Mouse (Mus musculus) heart, embryonic 15.5 days (tissue): ENCODE data around the gene Htr5a. TPM values are rescaled to one million over a fixed set of nuclear protein-coding genes. Genes with fewer than 3 reads are reported as not detected.

Source experiments
- ATAC-seq: fragments of 200-750 bp; cut with Nextera tagmentation; replicated peaks from 2 replicates; pipeline ENCODE4 v1.8.0; 2017; ENCODE audit warnings: low read depth, moderate TSS enrichment; ENCODE audit not compliant: insufficient number of reproducible peaks, insufficient read depth, low FRiP score
- H3K27ac ChIP-seq: fragments of 300-500 bp; sonication (generic); 2 replicates; pipeline ENCODE4 v1.5.1; 2015; ENCODE audit warnings: mild to moderate bottlenecking, inconsistent platforms
- H3K27me3 ChIP-seq: fragments of 300-500 bp; sonication (generic); 2 replicates; pipeline ENCODE4 v1.6.1; 2015; ENCODE audit warnings: inconsistent platforms
- H3K36me3 ChIP-seq: fragments of 300-500 bp; sonication (generic); 2 replicates; pipeline ENCODE4 v1.6.1; 2015; ENCODE audit warnings: mild to moderate bottlenecking, inconsistent platforms
- H3K4me1 ChIP-seq: fragments of 300-500 bp; sonication (generic); replicated peaks from 2 replicates; pipeline ENCODE4 v1.6.1; 2015; ENCODE audit warnings: inconsistent platforms
- H3K4me2 ChIP-seq: fragments of 300-500 bp; sonication (generic); 2 replicates; pipeline ENCODE4 v1.6.1; 2015; ENCODE audit warnings: inconsistent platforms, mild to moderate bottlenecking, moderate library complexity
- H3K4me3 ChIP-seq: fragments of 300-500 bp; sonication (generic); 2 replicates; pipeline ENCODE4 v1.5.1; 2015; ENCODE audit warnings: mild to moderate bottlenecking, inconsistent platforms
- H3K9ac ChIP-seq: fragments of 300-500 bp; sonication (generic); 2 replicates; pipeline ENCODE4 v1.6.1; 2015; ENCODE audit warnings: mild to moderate bottlenecking, inconsistent platforms
- H3K9me3 ChIP-seq: fragments of 300-500 bp; sonication (generic); replicated peaks from 2 replicates; pipeline ENCODE4 v1.6.1; 2016; ENCODE audit warnings: inconsistent platforms
- WGBS: fragments of 180-500 bp; shearing (Covaris S2); methylation state at CpG from one replicate; pipeline ENCODE4 v1.1.7; 2015; ENCODE audit warnings: mixed read lengths; 5-methylcytosine and 5-hydroxymethylcytosine counted together
- polyA plus RNA-seq: library from polyadenylated mRNA; unstranded; fragments of >200 nt; fragmentation: Nextera tagmentation; extraction: Ambion mirVana; gene quantifications from 2 replicates; pipeline ENCODE4 v1.2.1, GENCODE M21; 2015

Gene Htr5a
- not detected in 2 replicates for polyA plus RNA-seq

DNA sequence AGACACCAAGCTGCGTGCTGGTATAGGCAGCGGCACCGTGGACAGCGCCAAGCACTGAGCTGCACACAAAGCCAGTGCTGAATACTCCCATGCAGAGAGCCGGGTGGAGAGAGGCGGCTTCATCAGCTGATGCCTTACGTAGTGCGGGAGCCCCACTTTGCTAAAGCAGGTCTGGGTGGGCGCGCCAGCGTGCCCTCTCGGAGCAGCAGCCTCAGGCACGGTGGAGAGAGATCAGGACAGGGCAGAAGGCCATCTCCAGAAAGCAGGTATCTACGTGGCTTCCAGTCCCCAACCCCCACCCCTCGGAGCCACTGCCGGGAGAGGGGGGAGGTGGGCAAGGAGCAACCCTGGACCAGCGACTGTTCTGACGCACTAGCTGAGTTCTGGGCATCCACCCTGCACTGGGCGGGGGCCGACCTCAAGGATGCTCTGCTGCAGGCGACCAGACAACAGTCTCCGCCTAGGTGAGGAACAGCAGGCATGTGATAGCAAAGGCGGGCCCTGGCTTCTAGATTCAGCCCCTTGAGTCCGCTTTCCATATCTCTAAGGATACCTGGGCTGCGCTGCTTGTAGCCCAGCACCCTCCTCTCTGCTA is at the start of gene Htr5a:
Gene Htr5a (plus strand): TSS at position 449 of the 595 bp plus-strand sequence.
- 7% methylated on average over 25 of the region's 25 CpGs for WGBS
- H3K4me3 ChIP-seq: no peak within 1 kb of the TSS
- H3K4me1 ChIP-seq: 0 out of 2 replicates have a peak, but pooled peaks cover 3% of the 10 kb centered on the region
- H3K27ac ChIP-seq: no peak within 1 kb of the TSS
- no peak within 1 kb of the TSS for H3K9ac ChIP-seq
- 0 out of 2 replicates have a peak, but pooled peaks have one; percentile 39 for ATAC-seq
- H3K36me3 ChIP-seq: no peaks in the 10 kb centered on the region
- no peaks in the 10 kb centered on the region for H3K9me3 ChIP-seq
- H3K27me3 ChIP-seq: peaks cover 30% of the 10 kb centered on the region
- H3K4me2 ChIP-seq: peak within 1 kb of the TSS; percentile 23; the same call in 1 of the 2 replicates

DNA sequence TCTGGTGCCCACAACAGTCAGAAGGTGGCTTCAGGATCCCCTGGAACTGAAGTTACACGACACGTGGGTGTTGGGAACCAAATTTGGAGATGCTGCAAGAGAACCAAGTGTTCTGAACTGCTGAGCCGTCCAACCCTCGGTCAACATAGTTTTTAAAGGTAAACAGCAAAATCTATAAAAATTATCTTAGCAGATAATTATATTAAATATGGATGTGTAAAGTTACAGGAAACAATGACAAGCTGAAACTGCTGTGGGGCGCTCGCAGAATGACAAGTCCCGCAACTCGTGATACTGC is 49.8 kb upstream of the Htr5a start:
- peaks cover 21% of the 10 kb centered on the region for H3K4me1 ChIP-seq
- H3K9ac ChIP-seq: peak overlapping the region; percentile 65
- ATAC-seq: no peak
- H3K36me3 ChIP-seq: peaks cover 15% of the 10 kb centered on the region
- H3K27ac ChIP-seq: peak overlapping the region; percentile 93
- H3K9me3 ChIP-seq: no peaks in the 10 kb centered on the region
- H3K4me3 ChIP-seq: peak overlapping the region; percentile 72
- no peaks in the 10 kb centered on the region for H3K27me3 ChIP-seq
- peak overlapping the region; percentile 80 for H3K4me2 ChIP-seq
- 15% methylated on average over 8 of the region's 8 CpGs for WGBS

DNA sequence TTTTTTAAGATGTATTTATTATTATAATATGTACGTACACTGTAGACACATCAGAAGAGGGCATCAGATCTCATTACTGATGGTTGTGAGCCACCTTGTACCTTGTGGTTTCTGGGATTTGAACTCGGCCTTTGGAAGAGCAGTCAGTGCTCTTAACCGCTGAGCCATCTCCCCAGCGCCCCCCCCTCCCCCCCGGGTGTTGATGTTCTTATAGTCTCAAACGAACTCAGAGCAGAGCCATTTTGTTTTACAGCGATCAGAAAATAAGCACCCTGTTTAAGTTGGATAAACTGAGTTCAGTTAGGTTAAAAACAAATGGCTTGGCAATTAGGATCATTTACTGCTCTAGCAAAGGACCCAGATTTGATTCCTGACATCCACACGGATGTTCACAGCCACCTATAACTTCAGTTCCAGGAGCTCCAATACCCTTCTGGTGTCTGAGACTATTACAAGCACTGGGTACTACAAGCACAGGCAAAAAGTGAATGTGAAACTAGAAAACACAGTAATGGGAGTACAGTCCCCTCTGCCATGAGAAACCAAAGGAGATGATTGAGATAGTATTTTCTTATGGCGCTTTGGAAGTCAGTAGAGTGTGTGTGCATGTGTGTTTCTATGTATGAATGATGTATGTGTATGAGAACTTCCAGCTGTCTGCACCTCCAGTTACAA is 49.3 kb upstream of the Htr5a start:
- Histone ChIP-seq H3K9ac (peak overlapping the region; percentile 65; the same call in 1 of the 2 replicates), H3K4me1 (peaks cover 21% of the 10 kb centered on the region), H3K4me3 (peak overlapping the region; percentile 72), H3K9me3 (no peaks in the 10 kb centered on the region), H3K36me3 (peaks cover 10% of the 10 kb centered on the region), H3K27ac (no peak overlapping the region), H3K27me3 (no peaks in the 10 kb centered on the region), H3K4me2 (peak overlapping the region; percentile 80)
- no peak for ATAC-seq
- WGBS: 47% methylated on average over 9 of the region's 9 CpGs

DNA sequence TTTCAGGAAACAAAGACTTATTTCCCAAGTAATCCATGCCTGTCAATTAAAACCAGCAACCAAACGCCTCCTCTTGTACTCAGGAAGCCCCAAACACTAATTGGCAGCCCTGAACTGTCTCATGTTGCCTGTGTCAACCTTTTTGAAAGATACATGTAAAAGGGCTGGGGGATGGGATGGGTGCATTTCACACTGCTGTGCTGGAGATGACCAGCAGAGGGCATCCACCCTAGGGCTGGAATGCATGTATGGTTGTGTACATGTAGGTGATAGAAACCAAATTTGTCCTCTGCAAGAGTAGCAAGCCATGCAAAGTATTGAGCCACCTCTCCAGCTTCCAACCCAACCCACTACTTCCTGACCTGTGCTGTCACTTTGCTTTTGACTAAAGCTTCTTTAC is 48.0 kb upstream of the Htr5a start:
- Histone ChIP-seq H3K9me3 (no peaks in the 10 kb centered on the region), H3K36me3 (no peaks in the 10 kb centered on the region; the same call in 1 of the 2 replicates), H3K9ac (no peak overlapping the region), H3K4me1 (peaks cover 21% of the 10 kb centered on the region), H3K4me3 (no peak overlapping the region), H3K27ac (no peak overlapping the region), H3K4me2 (no peak overlapping the region), H3K27me3 (no peaks in the 10 kb centered on the region)
- no peak for ATAC-seq
- 7% methylated on average over 1 of the region's 1 CpGs for WGBS

- Histone ChIP-seq H3K4me2 (no peak overlapping the region), H3K27me3 (no peaks in the 10 kb centered on the region)
Measured at GRCm38 (mm10) chr5:27814282-27814681, 27.7 kb upstream of the Htr5a start.

DNA sequence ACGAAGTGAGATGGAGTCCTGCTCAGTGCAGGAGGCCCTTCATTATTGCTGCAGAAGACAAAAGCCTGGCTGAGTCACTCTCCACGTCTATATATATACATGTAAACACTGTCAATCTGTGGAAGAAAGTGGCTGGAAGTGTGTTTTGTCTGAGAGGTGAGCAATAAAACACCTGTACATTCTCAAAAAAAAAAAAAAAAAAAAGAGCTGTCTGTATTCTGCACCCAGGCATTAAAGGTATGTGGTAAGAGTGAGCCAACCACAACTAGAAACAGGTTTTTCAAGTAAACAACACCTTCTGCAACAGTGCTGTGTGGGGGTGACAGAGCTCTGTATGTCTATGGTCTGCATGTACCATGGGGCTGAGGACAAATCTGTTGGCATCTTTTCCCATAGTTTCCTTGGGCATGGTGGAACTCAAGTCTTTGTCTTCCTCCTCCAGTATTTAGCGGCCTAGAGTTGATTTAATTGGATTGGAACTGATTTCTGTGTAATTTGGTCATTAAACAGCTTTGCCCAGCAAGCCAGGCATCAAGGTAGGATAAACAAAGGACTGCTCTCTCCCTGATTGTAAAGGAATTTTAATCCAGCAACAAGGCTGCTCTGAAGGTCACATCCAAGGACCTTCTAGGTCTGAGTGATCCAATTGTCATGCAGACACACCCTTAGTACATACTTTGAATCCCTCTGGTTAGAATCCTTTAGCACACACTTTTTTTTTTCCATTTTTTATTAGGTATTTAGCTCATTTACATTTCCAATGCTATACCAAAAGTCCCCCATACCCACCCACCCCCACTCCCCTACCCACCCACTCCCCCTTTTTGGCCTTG is 22.9 kb upstream of the Htr5a start:
- H3K9me3 ChIP-seq: no peaks in the 10 kb centered on the region
- no peak overlapping the region for H3K4me2 ChIP-seq
- H3K4me1 ChIP-seq: no peaks in the 10 kb centered on the region
- no peak overlapping the region for H3K4me3 ChIP-seq
- 54% methylated on average over 3 of the region's 3 CpGs for WGBS
- no peaks in the 10 kb centered on the region for H3K27me3 ChIP-seq
- H3K9ac ChIP-seq: no peak overlapping the region
- H3K36me3 ChIP-seq: no peaks in the 10 kb centered on the region
- ATAC-seq: no peak
- no peak overlapping the region for H3K27ac ChIP-seq

More at GRCm38 (mm10) chr5:27814282-27814681, 27.7 kb upstream of the Htr5a start:
- Histone ChIP-seq H3K9me3 (no peaks in the 10 kb centered on the region), H3K9ac (no peak overlapping the region), H3K4me3 (no peak overlapping the region), H3K4me1 (no peaks in the 10 kb centered on the region), H3K36me3 (no peaks in the 10 kb centered on the region), H3K27ac (no peak overlapping the region)
- ATAC-seq: no peak
- WGBS: 71% methylated on average over 2 of the region's 2 CpGs

DNA sequence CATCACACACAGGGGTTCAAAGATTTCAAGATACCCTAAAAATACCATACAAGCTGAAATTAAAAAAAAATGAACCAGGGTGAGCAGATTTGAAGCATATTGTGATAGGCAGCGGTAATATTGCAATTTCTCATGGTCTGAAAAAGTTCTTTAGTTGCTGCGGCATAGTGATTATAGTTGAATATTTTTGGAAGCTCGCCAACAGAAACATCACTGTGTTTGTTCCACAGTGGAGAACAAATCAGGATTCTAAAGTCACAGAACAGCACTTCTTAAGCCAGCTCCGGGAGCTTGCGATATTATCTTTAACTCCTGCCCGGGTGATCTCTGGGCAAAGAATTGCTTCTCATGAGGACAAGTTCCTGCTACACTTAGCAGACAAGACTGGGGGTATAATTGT is 20.8 kb upstream of the Htr5a start:
- no peak overlapping the region for H3K27ac ChIP-seq
- no peaks in the 10 kb centered on the region for H3K4me1 ChIP-seq
- H3K4me2 ChIP-seq: no peak overlapping the region
- H3K27me3 ChIP-seq: no peaks in the 10 kb centered on the region
- no peaks in the 10 kb centered on the region for H3K9me3 ChIP-seq
- no peaks in the 10 kb centered on the region for H3K36me3 ChIP-seq
- ATAC-seq: no peak
- no peak overlapping the region for H3K9ac ChIP-seq
- 49% methylated on average over 6 of the region's 6 CpGs for WGBS
- H3K4me3 ChIP-seq: no peak overlapping the region

GRCm38 (mm10) chr5:27827971-27828370 is 14.0 kb upstream of the Htr5a start:
- no peak overlapping the region for H3K9ac ChIP-seq
- WGBS: 76% methylated on average over 7 of the region's 7 CpGs
- no peak overlapping the region for H3K27ac ChIP-seq
- no peak for ATAC-seq
- no peak overlapping the region for H3K4me3 ChIP-seq
- H3K9me3 ChIP-seq: no peaks in the 10 kb centered on the region
- no peak overlapping the region for H3K4me2 ChIP-seq
- no peaks in the 10 kb centered on the region for H3K36me3 ChIP-seq
- no peaks in the 10 kb centered on the region for H3K27me3 ChIP-seq
- no peaks in the 10 kb centered on the region for H3K4me1 ChIP-seq

GRCm38 (mm10) chr5:27835096-27835495 is 6.9 kb upstream of the Htr5a start:
- no peak overlapping the region for H3K27ac ChIP-seq
- ATAC-seq: no peak
- H3K4me2 ChIP-seq: no peak overlapping the region
- no peaks in the 10 kb centered on the region for H3K9me3 ChIP-seq
- no peak overlapping the region for H3K4me3 ChIP-seq
- H3K9ac ChIP-seq: no peak overlapping the region
- no peaks in the 10 kb centered on the region for H3K4me1 ChIP-seq
- H3K36me3 ChIP-seq: no peaks in the 10 kb centered on the region
- WGBS: 83% methylated on average over 2 of the region's 2 CpGs
- H3K27me3 ChIP-seq: no peaks in the 10 kb centered on the region

DNA sequence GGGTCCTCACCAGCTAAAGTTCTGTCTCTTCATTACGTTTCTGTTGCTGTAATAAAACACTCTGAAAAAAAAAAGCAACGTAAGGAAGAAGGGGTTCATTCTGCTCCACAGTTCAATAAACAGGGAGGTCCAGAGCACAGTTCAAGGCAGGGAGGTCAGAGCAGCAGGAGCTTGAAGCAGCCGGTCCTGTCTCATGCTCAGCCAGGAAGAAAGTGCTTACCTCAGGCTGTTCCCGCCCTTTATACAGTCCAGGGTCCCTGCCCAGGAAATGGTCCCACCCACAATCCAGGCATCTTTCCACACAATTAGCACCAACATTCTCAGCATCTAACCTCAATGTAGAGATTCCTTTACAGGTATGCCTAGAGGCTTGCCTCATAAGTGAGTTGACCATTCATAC is 3.9 kb upstream of the Htr5a start:
- Histone ChIP-seq H3K4me3 (no peak overlapping the region), H3K4me2 (no peak overlapping the region), H3K27ac (no peak overlapping the region), H3K36me3 (no peaks in the 10 kb centered on the region), H3K9ac (no peak overlapping the region), H3K27me3 (peaks cover 27% of the 10 kb centered on the region), H3K9me3 (no peaks in the 10 kb centered on the region), H3K4me1 (0 out of 2 replicates have a peak, but pooled peaks cover 3% of the 10 kb centered on the region)
- 50% methylated on average over 4 of the region's 4 CpGs for WGBS
- no peak for ATAC-seq

GRCm38 (mm10) chr5:27842671-27843320 is 847 bp downstream of the Htr5a start:
- Histone ChIP-seq H3K27me3 (peaks cover 30% of the 10 kb centered on the region), H3K27ac (no peak overlapping the region), H3K4me2 (no peak overlapping the region), H3K9me3 (no peaks in the 10 kb centered on the region), H3K9ac (no peak overlapping the region), H3K4me3 (no peak overlapping the region), H3K4me1 (0 out of 2 replicates have a peak, but pooled peaks cover 3% of the 10 kb centered on the region), H3K36me3 (no peaks in the 10 kb centered on the region)
- 64% methylated on average over 28 of the region's 28 CpGs for WGBS
- ATAC-seq: no peak
